Mouse (Mus musculus): Measurements from ENCODE around the gene Pik3r5.

The Pik3r5 gene

GRCm38 (mm10) chr11:68387441-68387760, 44.5 kb upstream of the Pik3r5 start:
- peaks cover 81% of the 10 kb centered on the region for H3K4me1 ChIP-seq (replicated peaks; ENCODE audit: low read depth, low read length)
- peak overlapping the region; percentile 86 for H3K4me3 ChIP-seq (replicated peaks; ENCODE audit: low read length)
- no peaks in the 10 kb centered on the region for H3K9me3 ChIP-seq (ENCODE audit: low read length)
- peaks cover 85% of the 10 kb centered on the region for H3K27me3 ChIP-seq (ENCODE audit: insufficient read depth, low read length)
- peaks cover 59% of the 10 kb centered on the region for H3K36me3 ChIP-seq (ENCODE audit: insufficient read depth, low read length)
- TF ChIP-seq CTCF (conservative IDR thresholded peaks at IDR 0.05; ENCODE audit: low read length) (no peak), NANOG (IDR thresholded peaks at IDR 0.05; ENCODE audit: borderline replicate concordance, low read length) (no peak), POU5F1 (IDR thresholded peaks at IDR 0.05; ENCODE audit: borderline replicate concordance, low read length) (no peak)

DNA sequence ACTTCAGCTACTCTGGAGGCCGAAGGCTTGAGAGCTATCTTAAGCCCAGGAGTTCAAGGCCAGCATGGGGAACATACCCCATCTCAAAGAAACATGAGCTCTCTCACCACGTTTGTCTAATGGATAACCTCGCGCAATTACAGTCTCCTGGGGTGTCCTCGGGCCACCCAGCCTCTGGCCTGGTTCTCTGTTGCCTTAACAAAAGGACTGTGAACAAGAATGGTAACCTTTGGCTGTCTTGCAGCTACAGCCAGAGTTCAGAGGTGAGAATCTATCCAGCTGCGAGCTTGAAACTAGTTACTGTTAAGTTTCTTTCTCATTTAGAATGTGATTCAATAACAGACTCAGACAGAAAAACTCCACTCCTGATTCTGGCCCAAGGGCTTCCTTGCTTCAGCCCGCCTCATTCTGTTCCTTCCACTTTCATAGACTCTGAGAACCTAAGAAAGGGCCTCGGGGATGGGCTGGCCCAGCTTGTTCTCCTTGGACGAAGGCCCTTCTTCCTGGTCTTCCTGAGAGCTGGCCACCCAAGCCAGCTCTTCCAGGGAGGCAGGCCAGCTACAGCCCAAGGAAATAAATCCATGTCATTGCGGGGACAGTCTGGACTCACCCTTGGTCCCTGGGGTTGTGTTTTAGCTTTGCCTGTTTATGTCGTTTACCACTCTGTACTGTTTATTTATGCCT, 43.8 kb upstream of the Pik3r5 start:
- Histone ChIP-seq H3K27me3 (ENCODE audit: insufficient read depth, low read length) (peaks cover 82% of the 10 kb centered on the region), H3K9me3 (ENCODE audit: low read length) (no peaks in the 10 kb centered on the region), H3K4me3 (replicated peaks; ENCODE audit: low read length) (peak overlapping the region; percentile 43), H3K4me1 (replicated peaks; ENCODE audit: low read depth, low read length) (peaks cover 83% of the 10 kb centered on the region), H3K36me3 (ENCODE audit: insufficient read depth, low read length) (peaks cover 60% of the 10 kb centered on the region)
- TF ChIP-seq POU5F1 (IDR thresholded peaks at IDR 0.05; ENCODE audit: borderline replicate concordance, low read length): no peak
- peak; percentile 60 for TF ChIP-seq NANOG (IDR thresholded peaks at IDR 0.05; ENCODE audit: borderline replicate concordance, low read length)
- TF ChIP-seq CTCF (conservative IDR thresholded peaks at IDR 0.05; ENCODE audit: low read length): no peak

DNA sequence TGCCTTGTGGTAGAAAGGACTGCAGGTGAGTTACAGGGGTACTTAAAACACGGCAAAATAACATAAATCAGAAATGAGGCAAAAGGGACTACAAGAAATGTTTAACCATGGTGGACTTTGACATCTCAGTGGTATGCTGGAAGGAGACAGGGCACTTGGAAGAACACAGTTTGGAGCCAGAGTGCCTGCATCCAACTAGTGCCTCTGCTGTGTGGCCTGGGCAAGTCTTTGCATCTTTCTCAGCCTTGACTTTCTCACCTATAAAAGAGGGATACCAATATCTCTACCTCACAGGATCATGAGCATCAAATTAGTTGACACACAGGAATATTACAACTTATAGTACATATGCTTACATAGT, 43.3 kb upstream of the Pik3r5 start:
- Histone ChIP-seq H3K27me3 (ENCODE audit: insufficient read depth, low read length) (peaks cover 77% of the 10 kb centered on the region), H3K4me1 (replicated peaks; ENCODE audit: low read depth, low read length) (peaks cover 81% of the 10 kb centered on the region), H3K4me3 (replicated peaks; ENCODE audit: low read length) (peak overlapping the region; percentile 43; the same call in 1 of the 2 replicates), H3K9me3 (ENCODE audit: low read length) (no peaks in the 10 kb centered on the region), H3K36me3 (ENCODE audit: insufficient read depth, low read length) (peaks cover 55% of the 10 kb centered on the region)
- TF ChIP-seq NANOG (IDR thresholded peaks at IDR 0.05; ENCODE audit: borderline replicate concordance, low read length) (no peak), POU5F1 (IDR thresholded peaks at IDR 0.05; ENCODE audit: borderline replicate concordance, low read length) (no peak), CTCF (conservative IDR thresholded peaks at IDR 0.05; ENCODE audit: low read length) (no peak)

DNA sequence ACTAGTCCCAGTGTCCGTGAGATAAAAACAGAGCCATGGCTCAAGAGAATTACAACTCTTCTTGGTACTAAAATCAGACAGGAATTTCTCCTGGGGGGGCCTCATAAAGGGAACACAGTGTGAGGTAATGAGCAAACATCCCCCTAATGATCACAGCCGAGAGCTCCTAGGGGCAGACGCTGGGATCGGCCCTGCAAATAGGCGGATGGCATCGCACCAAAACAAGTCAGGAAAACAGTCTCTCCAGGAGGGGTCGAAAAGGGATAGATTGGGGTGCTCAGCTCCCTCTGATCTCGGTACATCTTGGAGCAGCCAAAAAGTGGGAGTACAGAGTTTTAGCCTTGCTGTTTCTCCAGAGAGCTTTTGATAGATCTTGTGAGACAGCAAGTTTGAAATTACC, 42.3 kb upstream of the Pik3r5 start:
- H3K4me3 ChIP-seq (replicated peaks; ENCODE audit: low read length): peak overlapping the region; percentile 27
- peaks cover 81% of the 10 kb centered on the region for H3K4me1 ChIP-seq (replicated peaks; ENCODE audit: low read depth, low read length)
- TF ChIP-seq POU5F1 (IDR thresholded peaks at IDR 0.05; ENCODE audit: borderline replicate concordance, low read length) (no peak), NANOG (IDR thresholded peaks at IDR 0.05; ENCODE audit: borderline replicate concordance, low read length) (no peak), CTCF (conservative IDR thresholded peaks at IDR 0.05; ENCODE audit: low read length) (no peak)
- no peaks in the 10 kb centered on the region for H3K9me3 ChIP-seq (ENCODE audit: low read length)
- peaks cover 45% of the 10 kb centered on the region for H3K36me3 ChIP-seq (ENCODE audit: insufficient read depth, low read length)
- peaks cover 67% of the 10 kb centered on the region for H3K27me3 ChIP-seq (ENCODE audit: insufficient read depth, low read length)

- Histone ChIP-seq H3K36me3 (ENCODE audit: insufficient read depth, low read length) (peaks cover 40% of the 10 kb centered on the region), H3K9me3 (ENCODE audit: low read length) (no peaks in the 10 kb centered on the region), H3K4me3 (replicated peaks; ENCODE audit: low read length) (peak overlapping the region; percentile 57), H3K27me3 (ENCODE audit: insufficient read depth, low read length) (peaks cover 61% of the 10 kb centered on the region), H3K4me1 (replicated peaks; ENCODE audit: low read depth, low read length) (peaks cover 86% of the 10 kb centered on the region)
- no peak for TF ChIP-seq NANOG (IDR thresholded peaks at IDR 0.05; ENCODE audit: borderline replicate concordance, low read length)
- no peak for TF ChIP-seq POU5F1 (IDR thresholded peaks at IDR 0.05; ENCODE audit: borderline replicate concordance, low read length)
- no peak for TF ChIP-seq CTCF (conservative IDR thresholded peaks at IDR 0.05; ENCODE audit: low read length)
These were observed 41.3 kb upstream of the Pik3r5 start for GRCm38 (mm10) chr11:68390381-68391287.

- H3K27me3 ChIP-seq (ENCODE audit: insufficient read depth, low read length): peaks cover 68% of the 10 kb centered on the region
- peaks cover 97% of the 10 kb centered on the region for H3K4me1 ChIP-seq (replicated peaks; ENCODE audit: low read depth, low read length)
- no peak for TF ChIP-seq CTCF (conservative IDR thresholded peaks at IDR 0.05; ENCODE audit: low read length)
- peak; percentile 89 for TF ChIP-seq POU5F1 (IDR thresholded peaks at IDR 0.05; ENCODE audit: borderline replicate concordance, low read length)
- TF ChIP-seq NANOG (IDR thresholded peaks at IDR 0.05; ENCODE audit: borderline replicate concordance, low read length): peak; percentile 80
- peak overlapping the region; percentile 29; the same call in 1 of the 2 replicates for H3K4me3 ChIP-seq (replicated peaks; ENCODE audit: low read length)
- H3K36me3 ChIP-seq (ENCODE audit: insufficient read depth, low read length): peaks cover 63% of the 10 kb centered on the region
- H3K9me3 ChIP-seq (ENCODE audit: low read length): no peaks in the 10 kb centered on the region; the same call in 1 of the 2 replicates
These were observed 37.9 kb upstream of the Pik3r5 start for GRCm38 (mm10) chr11:68393897-68394490.

GRCm38 (mm10) chr11:68394749-68395148, 37.2 kb upstream of the Pik3r5 start:
- Histone ChIP-seq H3K4me3 (replicated peaks; ENCODE audit: low read length) (0 out of 2 replicates have a peak overlapping the region, but pooled peaks have one; percentile 29), H3K27me3 (ENCODE audit: insufficient read depth, low read length) (peaks cover 70% of the 10 kb centered on the region), H3K36me3 (ENCODE audit: insufficient read depth, low read length) (peaks cover 55% of the 10 kb centered on the region), H3K9me3 (ENCODE audit: low read length) (no peaks in the 10 kb centered on the region; the same call in 1 of the 2 replicates), H3K4me1 (replicated peaks; ENCODE audit: low read depth, low read length) (peaks cover 93% of the 10 kb centered on the region)
- TF ChIP-seq NANOG (IDR thresholded peaks at IDR 0.05; ENCODE audit: borderline replicate concordance, low read length) (no peak), CTCF (conservative IDR thresholded peaks at IDR 0.05; ENCODE audit: low read length) (no peak), POU5F1 (IDR thresholded peaks at IDR 0.05; ENCODE audit: borderline replicate concordance, low read length) (no peak)

GRCm38 (mm10) chr11:68395546-68395945, 36.4 kb upstream of the Pik3r5 start:
- peaks cover 89% of the 10 kb centered on the region for H3K4me1 ChIP-seq (replicated peaks; ENCODE audit: low read depth, low read length)
- H3K27me3 ChIP-seq (ENCODE audit: insufficient read depth, low read length): peaks cover 69% of the 10 kb centered on the region
- H3K36me3 ChIP-seq (ENCODE audit: insufficient read depth, low read length): peaks cover 51% of the 10 kb centered on the region
- peak overlapping the region; percentile 14 for H3K4me3 ChIP-seq (replicated peaks; ENCODE audit: low read length)
- TF ChIP-seq CTCF (conservative IDR thresholded peaks at IDR 0.05; ENCODE audit: low read length) (no peak), POU5F1 (IDR thresholded peaks at IDR 0.05; ENCODE audit: borderline replicate concordance, low read length) (no peak), NANOG (IDR thresholded peaks at IDR 0.05; ENCODE audit: borderline replicate concordance, low read length) (no peak)
- H3K9me3 ChIP-seq (ENCODE audit: low read length): no peaks in the 10 kb centered on the region; the same call in 1 of the 2 replicates
